Mouse (Mus musculus) embryonic facial prominence, embryonic 11.5 days (tissue): ENCODE data around the gene Pak1ip1. TPM values are rescaled to one million over a fixed set of nuclear protein-coding genes. Genes with fewer than 3 reads are reported as not detected.

Source experiments
- ATAC-seq: fragments of 200-750 bp; cut with Nextera tagmentation; replicated peaks from 2 replicates; pipeline ENCODE4 v1.8.0; 2017; ENCODE audit warnings: low read depth; ENCODE audit not compliant: insufficient number of reproducible peaks, low FRiP score, low TSS enrichment
- DNase-seq: peaks from one replicate; pipeline ENCODE4 v3.0.0-alpha.2; 2015; ENCODE audit warnings: low spot score
- H3K27ac ChIP-seq: fragments of 300-500 bp; sonication (generic); replicated peaks from 2 replicates; pipeline ENCODE4 v1.5.1; 2014; ENCODE audit warnings: mild to moderate bottlenecking, low read depth, low read length, control low read depth
- H3K27me3 ChIP-seq: fragments of 300-500 bp; sonication (generic); 2 replicates; pipeline ENCODE4 v1.6.1; 2014; ENCODE audit warnings: mild to moderate bottlenecking, low read length, moderate library complexity, mixed read lengths; ENCODE audit not compliant: control insufficient read depth, insufficient read depth
- H3K36me3 ChIP-seq: fragments of 300-500 bp; sonication (generic); replicated peaks from 2 replicates; pipeline ENCODE4 v1.6.1; 2014; ENCODE audit warnings: low read depth, mild to moderate bottlenecking, low read length, moderate library complexity, mixed read lengths; ENCODE audit not compliant: control insufficient read depth, insufficient read depth
- H3K4me1 ChIP-seq: fragments of 300-500 bp; sonication (generic); 2 replicates; pipeline ENCODE4 v1.6.1; 2014; ENCODE audit warnings: low read length, mixed read lengths; ENCODE audit not compliant: control insufficient read depth, insufficient read depth
- H3K4me2 ChIP-seq: fragments of 300-500 bp; sonication (generic); 2 replicates; pipeline ENCODE4 v1.6.1; 2014; ENCODE audit warnings: low read depth, mild to moderate bottlenecking, control low read depth, low read length, moderate library complexity
- H3K4me3 ChIP-seq: fragments of 300-500 bp; sonication (generic); 2 replicates; pipeline ENCODE4 v1.5.1; 2014; ENCODE audit warnings: low read depth, low read length, control low read depth
- H3K9ac ChIP-seq: fragments of 300-500 bp; sonication (generic); replicated peaks from 2 replicates; pipeline ENCODE4 v1.6.1; 2014; ENCODE audit warnings: mild to moderate bottlenecking, control low read depth, low read length
- H3K9me3 ChIP-seq: fragments of 300-500 bp; sonication (generic); replicated peaks from 2 replicates; pipeline ENCODE4 v1.6.1; 2016; ENCODE audit warnings: mild to moderate bottlenecking, low read length, inconsistent platforms, mixed read lengths; ENCODE audit not compliant: control insufficient read depth
- WGBS: fragments of 180-500 bp; shearing (Covaris S2); extraction: QIAGEN DNeasy Blood & Tissue Kit; methylation state at CpG from one replicate; pipeline ENCODE4 v1.1.7; 2014; 5-methylcytosine and 5-hydroxymethylcytosine counted together
- polyA plus RNA-seq: library from polyadenylated mRNA; unstranded; fragments of >200 nt; fragmentation: Nextera tagmentation; extraction: Ambion mirVana; gene quantifications from 2 replicates; pipeline ENCODE4 v1.2.1, GENCODE M21; 2014

The Pak1ip1 gene
- polyA plus RNA-seq, 1 experiment from 2014 or later, result 79.1 TPM

- H3K27me3 ChIP-seq, result no peaks in the 10 kb centered on the region
- H3K9me3 ChIP-seq, result no peaks in the 10 kb centered on the region
- ATAC-seq, result no peak
- no peak overlapping the region for H3K4me3 ChIP-seq
- WGBS, result 89% methylated on average over 13 of the region's 13 CpGs
- no peak overlapping the region for H3K9ac ChIP-seq
- H3K4me2 ChIP-seq, result no peak overlapping the region
- no peak for DNase-seq
- H3K27ac ChIP-seq, result no peak overlapping the region
- H3K4me1 ChIP-seq, result no peaks in the 10 kb centered on the region
- H3K36me3 ChIP-seq, result no peaks in the 10 kb centered on the region; the same call in 1 of the 2 replicates
Measured at GRCm38 (mm10) chr13:41022099-41022498, 21.3 kb downstream of the Pak1ip1 start.

DNA sequence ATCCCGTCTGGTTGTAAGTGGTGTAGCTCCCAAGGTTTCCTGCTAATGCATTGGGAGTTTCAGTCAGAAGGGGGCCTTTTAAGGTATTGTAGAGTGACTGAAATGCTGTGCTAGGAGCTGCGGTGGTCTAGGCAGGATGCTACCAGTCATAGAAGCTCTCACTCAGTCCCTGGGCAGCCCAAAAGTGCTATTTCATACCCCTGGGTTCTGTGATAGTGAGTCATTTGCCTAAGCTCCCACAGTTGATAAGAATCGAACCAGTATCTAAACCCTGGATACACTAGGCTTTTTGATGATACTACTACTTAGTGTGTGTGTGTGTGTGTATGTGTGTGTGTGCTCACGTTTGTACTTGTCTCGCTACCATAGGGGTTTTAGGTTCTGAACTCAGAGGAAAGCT is 29.3 kb downstream of the Pak1ip1 start:
- Histone ChIP-seq H3K4me3 (no peak overlapping the region), H3K27ac (no peak overlapping the region), H3K27me3 (no peaks in the 10 kb centered on the region), H3K9ac (no peak overlapping the region), H3K9me3 (no peaks in the 10 kb centered on the region), H3K4me1 (no peaks in the 10 kb centered on the region), H3K4me2 (no peak overlapping the region), H3K36me3 (no peaks in the 10 kb centered on the region)
- ATAC-seq, result no peak
- no peak for DNase-seq
- WGBS, result 79% methylated on average over 5 of the region's 5 CpGs

- Histone ChIP-seq H3K36me3 (no peaks in the 10 kb centered on the region), H3K27ac (no peak overlapping the region), H3K27me3 (no peaks in the 10 kb centered on the region), H3K4me3 (no peak overlapping the region), H3K9me3 (no peaks in the 10 kb centered on the region), H3K4me1 (no peaks in the 10 kb centered on the region), H3K4me2 (no peak overlapping the region), H3K9ac (no peak overlapping the region)
- ATAC-seq (no peak), DNase-seq (no peak)
- WGBS, result 85% methylated on average over 4 of the region's 4 CpGs
Measured at GRCm38 (mm10) chr13:41042511-41042910, 41.7 kb downstream of the Pak1ip1 start.

- no peak overlapping the region for H3K4me2 ChIP-seq
- no peak for DNase-seq
- WGBS, result 90% methylated on average over 8 of the region's 8 CpGs
- no peaks in the 10 kb centered on the region for H3K9me3 ChIP-seq
- no peaks in the 10 kb centered on the region for H3K36me3 ChIP-seq
- H3K4me3 ChIP-seq, result no peak overlapping the region
- ATAC-seq, result no peak
- no peaks in the 10 kb centered on the region for H3K27me3 ChIP-seq
- no peak overlapping the region for H3K9ac ChIP-seq
- H3K4me1 ChIP-seq, result no peaks in the 10 kb centered on the region
- no peak overlapping the region for H3K27ac ChIP-seq
Measured at GRCm38 (mm10) chr13:41045901-41046300, 45.1 kb downstream of the Pak1ip1 start.

DNA sequence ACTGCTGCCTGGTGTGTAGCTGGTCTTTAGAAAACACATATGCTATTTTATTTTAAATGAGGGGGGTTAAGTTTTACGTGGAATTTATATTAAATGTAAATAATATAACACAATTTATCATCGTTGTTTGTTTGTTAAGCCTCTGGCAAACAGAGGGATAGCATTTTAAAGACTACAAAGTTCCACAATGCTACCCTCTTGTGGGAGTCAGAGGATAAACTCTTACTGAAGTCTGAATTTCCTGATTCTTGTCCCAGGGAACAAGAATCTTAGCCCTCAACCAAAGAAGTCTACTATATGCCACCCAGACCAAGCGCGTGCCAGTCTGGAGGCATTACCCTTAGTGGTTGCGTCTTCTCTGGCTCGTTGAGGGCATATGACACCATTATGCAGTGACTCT is 46.5 kb downstream of the Pak1ip1 start:
- H3K4me2 ChIP-seq, result no peak overlapping the region
- ATAC-seq (no peak), DNase-seq (no peak)
- H3K4me1 ChIP-seq, result no peaks in the 10 kb centered on the region
- 84% methylated on average over 6 of the region's 6 CpGs for WGBS
- H3K36me3 ChIP-seq, result no peaks in the 10 kb centered on the region
- no peak overlapping the region for H3K4me3 ChIP-seq
- H3K9ac ChIP-seq, result no peak overlapping the region
- H3K9me3 ChIP-seq, result no peaks in the 10 kb centered on the region
- H3K27me3 ChIP-seq, result no peaks in the 10 kb centered on the region
- no peak overlapping the region for H3K27ac ChIP-seq

DNA sequence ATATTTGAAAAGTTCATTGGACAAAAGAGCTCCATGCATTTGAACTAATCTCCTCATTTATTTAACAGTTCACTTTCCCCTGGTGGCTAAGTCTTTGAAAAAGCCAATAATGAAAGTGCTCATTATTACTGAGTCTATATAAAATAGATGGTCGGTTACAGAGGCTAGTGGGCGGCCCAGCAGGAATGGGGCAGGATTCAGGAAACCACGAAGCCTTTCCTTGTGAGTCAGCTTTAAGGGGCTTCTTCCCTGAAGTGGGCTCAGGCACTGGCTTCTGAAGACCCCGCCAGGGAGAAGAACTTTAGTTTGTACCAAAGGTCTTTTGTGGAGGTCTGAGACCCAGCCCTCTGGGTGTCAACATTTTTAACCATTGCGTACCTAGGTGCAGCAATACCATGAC is 51.1 kb downstream of the Pak1ip1 start:
- no peak for DNase-seq
- Histone ChIP-seq H3K9ac (no peak overlapping the region), H3K27ac (no peak overlapping the region), H3K27me3 (no peaks in the 10 kb centered on the region), H3K4me1 (no peaks in the 10 kb centered on the region), H3K36me3 (no peaks in the 10 kb centered on the region), H3K4me3 (no peak overlapping the region), H3K4me2 (no peak overlapping the region), H3K9me3 (no peaks in the 10 kb centered on the region)
- no peak for ATAC-seq
- 69% methylated on average over 5 of the region's 5 CpGs for WGBS

Other genes starting within 250 kb of the Pak1ip1 start
- gene Gcnt2, start 141.3 kb upstream of the Pak1ip1 start, polyA plus RNA-seq, result 3.3 and 3.6 TPM in 2 replicates
- 218 and 225 TPM in 2 replicates for gene Tmem14c, start 15.3 kb downstream of the Pak1ip1 start, polyA plus RNA-seq
- gene Mak, start 78.7 kb downstream of the Pak1ip1 start, polyA plus RNA-seq, result 0.94 and 1.5 TPM in 2 replicates
- not detected in 2 replicates for gene Gcm2, start 110.0 kb downstream of the Pak1ip1 start, polyA plus RNA-seq
- not detected in 2 replicates for gene Sycp2l, start 113.3 kb downstream of the Pak1ip1 start, polyA plus RNA-seq
- 22.7 and 24.1 TPM in 2 replicates for gene Elovl2, start 219.4 kb downstream of the Pak1ip1 start, polyA plus RNA-seq
- 15.1 and 15.3 TPM in 2 replicates for gene Smim13, start 248.8 kb downstream of the Pak1ip1 start, polyA plus RNA-seq